Mouse (Mus musculus) lung, postnatal 14 days (tissue): Measurements from ENCODE around the gene Mier3.

Source experiments
- DNase-seq: peaks from one replicate; pipeline ENCODE4 v3.0.0; 2021

Mier3 gene

GRCm38 (mm10) chr13:111680679-111681078 is at the start of gene Mier3:
Mier3 (plus strand) TSS chr13:111680979.
- no peak for DNase-seq

GRCm38 (mm10) chr13:111634163-111635160 is 46.3 kb upstream of the Mier3 start:
- no peak for DNase-seq

- DNase-seq, result no peak
These were observed 40.5 kb upstream of the Mier3 start for GRCm38 (mm10) chr13:111640319-111640718.

- DNase-seq, result no peak
These were observed 37.1 kb upstream of the Mier3 start for GRCm38 (mm10) chr13:111643636-111644035.

- DNase-seq, result no peak
These were observed 34.6 kb upstream of the Mier3 start for GRCm38 (mm10) chr13:111646204-111646603.

GRCm38 (mm10) chr13:111647279-111647678 is 33.5 kb upstream of the Mier3 start:
- DNase-seq, result no peak

GRCm38 (mm10) chr13:111651020-111651419 is 29.8 kb upstream of the Mier3 start:
- DNase-seq, result no peak

GRCm38 (mm10) chr13:111655273-111655672 is 25.5 kb upstream of the Mier3 start:
- DNase-seq, result no peak

GRCm38 (mm10) chr13:111655856-111656255 is 24.9 kb upstream of the Mier3 start:
- no peak for DNase-seq

GRCm38 (mm10) chr13:111656309-111656708 is 24.5 kb upstream of the Mier3 start:
- DNase-seq, result no peak

- no peak for DNase-seq
These were observed 24.0 kb upstream of the Mier3 start for GRCm38 (mm10) chr13:111656769-111657168.

- no peak for DNase-seq
These were observed 22.1 kb upstream of the Mier3 start for GRCm38 (mm10) chr13:111658501-111659280.

GRCm38 (mm10) chr13:111659430-111659829 is 21.3 kb upstream of the Mier3 start:
- no peak for DNase-seq

- DNase-seq, result no peak
These were observed 20.7 kb upstream of the Mier3 start for GRCm38 (mm10) chr13:111660072-111660471.

- DNase-seq, result no peak
These were observed 20.2 kb upstream of the Mier3 start for GRCm38 (mm10) chr13:111660556-111660955.

- DNase-seq, result no peak
These were observed 12.8 kb upstream of the Mier3 start for GRCm38 (mm10) chr13:111668016-111668415.

- no peak for DNase-seq
These were observed 3.9 kb upstream of the Mier3 start for GRCm38 (mm10) chr13:111676841-111677240.

GRCm38 (mm10) chr13:111684056-111684625 is 3.4 kb downstream of the Mier3 start:
- DNase-seq, result peak; percentile 15

GRCm38 (mm10) chr13:111685751-111686462 is 5.1 kb downstream of the Mier3 start:
- DNase-seq, result peak; percentile 88

- DNase-seq, result no peak
These were observed 5.9 kb downstream of the Mier3 start for GRCm38 (mm10) chr13:111686522-111687284.

GRCm38 (mm10) chr13:111687285-111687781 is 6.6 kb downstream of the Mier3 start:
- DNase-seq, result peak; percentile 62

- DNase-seq, result no peak
These were observed 22.6 kb downstream of the Mier3 start for GRCm38 (mm10) chr13:111703396-111703795.
